Mouse (Mus musculus) CD8-positive naive resting alpha-beta T cell, adult 2 months (primary cell): ENCODE measurements around the gene 4921536K21Rik.
A peak's percentile ranks its signal among the peaks of the same experiment; 100 is the strongest.

Source experiments
- DNase-seq, 2 experiments: peaks; one replicate each; pipeline ENCODE4 v3.0.0; 2022; ENCODE audit warnings: low read depth in 2 of 2, low spot score in 2 of 2

4921536K21Rik gene

DNA sequence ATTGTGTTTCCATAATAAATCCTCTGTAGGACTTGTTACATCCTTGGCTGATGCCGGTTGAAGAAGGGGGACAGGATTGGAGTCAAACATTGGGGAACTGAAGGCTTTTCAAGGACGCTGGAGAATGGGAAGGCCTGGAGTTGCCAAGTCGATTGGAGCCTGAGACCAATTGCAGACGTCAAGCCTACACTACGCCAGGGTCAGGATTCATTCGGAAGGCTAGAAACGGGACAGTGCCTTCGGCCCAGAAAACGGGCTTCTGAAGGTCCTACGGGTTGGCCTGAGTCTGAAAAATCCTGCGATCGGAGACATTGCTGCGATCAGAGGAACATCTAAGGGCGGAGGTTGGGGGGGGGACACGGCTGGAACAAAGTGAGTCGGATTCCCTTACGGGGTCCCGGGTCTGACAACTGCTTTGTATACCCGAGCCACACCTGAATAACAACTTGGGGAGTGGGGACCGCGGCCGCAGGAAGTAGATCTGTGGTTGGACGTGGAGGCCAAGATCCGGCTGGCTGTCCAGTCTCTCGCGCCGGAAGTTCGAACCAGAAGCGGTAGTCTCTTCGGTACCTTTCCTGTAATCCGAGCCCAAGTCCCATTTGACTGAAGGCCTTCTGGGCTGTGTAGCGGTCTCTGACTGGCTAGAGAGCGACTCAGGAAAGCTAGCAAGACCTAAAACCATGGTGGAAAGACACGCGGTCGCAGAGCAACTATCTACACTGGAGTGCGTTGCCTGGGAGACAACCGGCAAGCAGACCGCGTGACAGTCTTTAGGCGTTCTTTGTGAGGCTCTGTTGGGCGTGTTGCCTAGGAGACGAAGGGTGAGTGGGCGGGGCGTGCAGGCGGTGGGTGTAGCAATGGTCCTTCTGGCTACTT lies at the start of gene 4921536K21Rik, which contains the start of gene Dusp18:
TSS of gene 4921536K21Rik (minus strand) at position 693 of the 876 bp plus-strand sequence.
TSS of gene Dusp18 (plus strand) at position 835 of the 876 bp plus-strand sequence.
- DNase-seq: peak; percentile 79 to 85

DNA sequence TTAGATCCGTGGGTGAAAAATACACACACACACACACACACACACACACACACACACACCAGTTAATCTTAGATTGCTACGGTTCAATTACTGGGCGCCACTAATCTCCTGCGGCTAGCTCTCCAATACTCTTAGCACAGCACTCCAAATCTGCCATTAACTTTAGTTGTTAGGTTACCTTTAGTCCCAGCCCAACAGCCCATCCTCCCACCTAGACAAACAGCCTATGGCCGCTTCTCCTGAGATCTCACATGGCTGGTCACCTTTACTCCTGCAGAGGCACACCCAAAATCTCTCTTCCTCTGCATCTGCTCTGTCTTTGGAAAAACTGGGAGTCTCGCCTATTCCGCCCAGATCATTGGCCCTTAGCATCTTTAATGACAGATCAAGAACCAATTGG lies 46.5 kb upstream of the 4921536K21Rik start:
- DNase-seq: no peak

DNA sequence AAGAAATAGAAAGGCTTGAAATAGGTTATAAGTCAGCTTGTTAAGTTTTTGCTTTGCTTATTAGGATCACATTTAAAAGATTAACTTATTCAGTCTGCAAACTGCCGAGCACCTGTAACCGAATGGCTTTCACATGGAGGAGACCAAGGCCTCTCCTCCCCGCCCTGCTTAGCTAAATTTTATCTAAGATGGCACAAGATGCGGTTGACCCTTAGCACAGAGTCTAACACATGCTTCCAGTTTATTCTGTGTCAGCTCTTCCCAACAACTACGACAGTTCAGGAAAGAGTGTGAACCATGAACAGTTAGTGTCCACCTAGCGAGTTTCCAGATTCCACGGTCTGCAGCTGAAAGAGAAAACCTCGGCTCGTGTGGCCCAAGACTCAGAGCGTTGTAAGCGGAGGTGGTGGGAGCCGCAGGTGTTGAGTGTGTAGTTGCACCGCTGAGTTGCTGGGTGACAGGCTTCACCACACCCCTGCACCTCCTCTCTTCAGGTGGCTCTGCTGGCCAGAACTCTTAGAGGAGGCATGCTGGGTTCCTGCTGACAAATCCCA lies 42.5 kb upstream of the 4921536K21Rik start:
- no peak for DNase-seq

DNA sequence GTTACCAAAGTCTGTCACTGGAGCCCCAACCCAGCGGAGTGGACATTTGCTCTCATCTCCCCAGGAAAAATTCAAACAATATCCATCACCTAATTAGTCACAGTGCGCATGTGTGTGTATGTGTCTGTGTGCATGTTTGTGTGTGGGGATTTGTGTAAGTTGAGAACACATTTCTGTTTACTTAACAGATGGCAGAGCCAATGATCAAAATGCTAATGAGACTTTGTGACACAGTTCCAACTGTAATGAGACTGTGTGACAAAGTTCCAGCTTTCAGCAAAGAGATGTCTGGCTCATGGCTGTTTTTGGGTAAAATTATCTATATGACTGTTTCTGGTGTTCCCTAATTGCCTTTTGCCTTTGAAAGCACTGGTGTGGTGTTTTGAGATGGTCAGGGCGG lies 41.4 kb upstream of the 4921536K21Rik start:
- DNase-seq: no peak

DNA sequence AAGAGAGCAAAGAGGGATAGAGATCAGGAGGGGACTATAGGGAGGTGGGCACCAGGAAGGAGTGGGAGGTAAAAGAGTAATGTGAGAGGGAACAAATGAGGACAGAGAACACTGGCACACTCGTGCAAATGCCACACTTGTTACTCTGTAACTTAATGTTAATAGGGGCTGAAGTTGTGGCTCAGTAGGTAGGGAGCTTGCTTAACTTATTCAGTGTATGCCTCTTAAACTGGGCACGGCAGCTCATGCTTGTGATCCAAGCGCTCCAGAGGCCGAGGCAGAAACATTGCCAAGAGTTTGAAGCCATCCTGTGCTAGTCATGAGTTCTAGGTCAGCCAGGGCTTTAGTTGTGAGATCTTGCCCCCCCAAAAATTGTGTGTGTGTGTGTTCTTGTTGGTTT lies 40.2 kb upstream of the 4921536K21Rik start:
- no peak for DNase-seq

DNA sequence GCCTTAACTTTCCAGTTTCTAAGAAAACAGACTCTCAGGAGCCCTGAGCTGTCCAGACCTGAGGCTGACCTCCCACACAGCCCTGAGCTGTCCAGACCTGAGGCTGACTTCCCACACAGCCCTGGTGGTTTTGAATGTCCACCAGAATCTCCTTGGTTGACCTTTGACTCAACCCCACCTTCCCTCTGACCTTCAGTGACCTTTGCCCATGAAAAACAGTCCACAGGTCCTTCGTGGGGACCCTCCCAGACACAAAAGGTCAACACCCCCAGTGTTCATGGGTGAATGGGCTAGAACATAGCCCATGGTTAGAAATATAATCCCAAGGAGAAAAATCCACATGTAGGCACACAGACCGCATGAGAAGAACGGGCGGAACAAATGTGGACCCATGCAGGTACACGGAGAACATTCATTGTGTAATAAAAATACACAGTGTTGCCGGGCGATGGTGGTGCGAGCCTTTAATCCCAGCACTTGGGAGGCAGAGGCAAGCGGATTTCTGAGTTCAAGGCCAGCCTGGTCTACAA lies 38.9 kb upstream of the 4921536K21Rik start:
- no peak for DNase-seq

DNA sequence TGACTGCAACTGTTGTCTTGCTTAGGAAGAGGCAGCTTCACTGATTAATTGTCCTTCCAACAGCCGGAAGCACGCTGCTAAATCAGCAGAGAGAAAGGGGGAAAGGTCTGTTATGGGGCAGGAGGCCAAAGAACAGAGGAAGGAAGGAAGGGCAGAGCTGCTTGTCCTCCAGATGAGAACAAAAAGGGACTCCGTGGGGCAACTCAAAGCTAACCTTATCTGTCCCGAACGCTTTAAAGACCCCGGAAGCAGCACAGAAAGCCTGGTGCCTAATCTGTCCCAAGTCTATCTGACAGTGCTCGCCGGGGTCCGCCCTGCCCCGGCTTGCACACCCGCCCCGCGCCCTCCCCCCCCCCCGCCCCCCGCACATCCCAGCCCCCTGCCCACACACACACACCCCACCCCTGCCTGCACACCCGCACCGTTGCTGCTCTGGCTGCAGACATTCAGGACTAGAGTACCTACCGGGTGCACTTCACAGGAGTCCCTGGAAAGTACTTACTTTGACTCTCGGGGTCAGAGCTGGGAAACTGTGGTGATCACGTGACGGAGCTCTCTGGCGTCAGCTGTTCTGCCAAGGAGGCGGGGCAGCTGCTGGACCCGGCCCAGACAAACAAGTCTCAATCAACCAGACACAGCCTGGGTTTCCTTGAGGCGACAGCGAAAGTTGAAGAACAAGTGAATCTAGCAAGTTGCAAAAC lies 36.8 kb upstream of the 4921536K21Rik start, which contains the start of gene Tcn2:
TSS of gene Tcn2 (minus strand) at position 649 of the 701 bp plus-strand sequence.
- peak; percentile 43 to 61 for DNase-seq

DNA sequence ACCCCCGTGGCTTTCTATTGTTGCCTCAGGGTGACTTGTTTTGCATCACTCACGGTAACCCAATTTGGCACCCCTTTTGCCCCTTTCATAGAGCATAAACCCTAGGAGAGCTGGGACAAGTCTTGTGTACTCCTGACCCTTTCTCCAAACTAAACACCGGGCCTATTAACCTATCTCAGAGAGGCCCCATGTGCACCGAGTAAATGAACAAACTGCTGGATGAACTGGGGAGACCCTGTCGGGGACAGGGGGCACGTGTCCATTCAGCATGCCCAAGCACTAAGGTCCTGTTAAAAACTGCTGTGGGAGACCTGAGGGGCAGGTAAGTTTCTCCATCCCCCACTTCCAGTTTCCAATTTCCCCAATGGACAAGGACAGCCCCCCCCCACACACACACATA lies 36.0 kb upstream of the 4921536K21Rik start:
- DNase-seq: no peak

DNA sequence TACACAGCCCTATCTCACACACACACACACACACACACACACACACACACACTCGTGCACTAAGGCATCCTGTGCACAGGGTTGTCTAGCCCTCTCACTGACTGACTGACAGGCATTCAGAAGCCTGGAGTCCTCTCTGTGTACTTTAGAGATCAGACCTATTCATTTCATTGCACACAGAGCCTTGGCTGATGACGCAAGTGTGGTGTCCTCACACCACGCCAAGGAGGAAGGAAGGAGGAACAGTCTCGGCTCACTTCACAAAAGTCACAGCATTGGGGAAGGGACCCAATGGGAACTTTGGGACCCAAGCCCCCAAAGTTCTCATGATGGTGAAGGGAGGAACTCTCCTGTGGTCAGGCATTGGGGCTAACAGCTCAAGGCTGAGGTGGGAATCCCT lies 35.1 kb upstream of the 4921536K21Rik start:
- no peak for DNase-seq

DNA sequence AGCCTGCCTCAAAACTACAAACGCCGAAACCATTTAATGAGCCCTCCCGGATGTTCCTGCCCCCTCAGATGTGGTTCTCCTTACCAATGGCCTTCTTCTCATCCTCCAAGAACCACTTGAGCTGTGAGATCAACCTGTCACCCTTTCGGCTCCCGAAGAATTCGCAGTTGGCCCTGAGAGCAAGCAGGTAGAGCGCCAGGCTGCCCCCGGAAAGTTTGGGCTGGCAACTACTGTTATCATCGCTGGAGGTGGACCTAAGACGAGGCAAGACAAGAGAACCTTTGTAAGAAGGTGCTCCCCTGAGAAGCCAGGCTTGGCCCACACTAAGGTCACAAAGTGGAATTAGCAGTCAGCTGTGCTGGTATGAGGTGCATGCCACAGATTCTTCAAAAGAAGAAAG lies 31.0 kb upstream of the 4921536K21Rik start:
- DNase-seq: no peak

DNA sequence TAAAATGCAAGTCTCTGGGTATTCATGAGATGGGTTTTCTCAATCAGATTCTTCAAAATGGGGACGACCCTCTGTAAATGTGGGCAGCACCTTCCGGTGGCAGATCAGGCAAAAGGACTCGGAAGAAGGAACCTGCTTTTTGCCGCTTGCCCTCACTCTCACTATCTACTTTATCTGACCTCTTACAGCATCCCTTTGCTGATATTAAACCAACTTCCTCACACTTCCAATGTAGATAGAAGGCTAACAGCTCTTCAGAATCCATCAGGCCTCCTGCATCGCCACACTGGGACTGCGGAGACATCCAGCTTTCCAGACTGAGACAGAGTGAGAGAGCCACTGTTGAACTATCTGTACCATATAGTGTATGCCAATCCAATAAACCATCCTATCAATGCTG lies 27.8 kb upstream of the 4921536K21Rik start:
- DNase-seq: no peak

DNA sequence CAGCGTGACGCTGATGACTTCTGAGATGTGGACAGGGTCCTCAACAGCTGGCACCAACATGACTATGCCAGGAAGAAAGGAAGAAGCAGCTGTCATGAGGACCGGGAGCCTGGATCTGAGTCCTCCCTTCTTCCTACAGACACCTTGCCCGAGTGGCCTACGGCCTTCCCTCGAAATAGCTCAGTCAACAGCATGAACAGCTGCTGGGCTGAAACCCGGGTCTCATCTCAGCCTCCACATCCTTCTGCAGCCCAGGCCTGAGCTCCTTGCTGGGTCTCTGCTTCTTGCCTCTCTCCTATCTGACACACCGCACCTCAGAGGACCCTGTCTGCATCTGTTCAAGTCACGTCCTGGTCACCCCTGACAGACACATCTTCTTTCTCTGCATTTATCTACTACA lies 27.2 kb upstream of the 4921536K21Rik start:
- DNase-seq: no peak

DNA sequence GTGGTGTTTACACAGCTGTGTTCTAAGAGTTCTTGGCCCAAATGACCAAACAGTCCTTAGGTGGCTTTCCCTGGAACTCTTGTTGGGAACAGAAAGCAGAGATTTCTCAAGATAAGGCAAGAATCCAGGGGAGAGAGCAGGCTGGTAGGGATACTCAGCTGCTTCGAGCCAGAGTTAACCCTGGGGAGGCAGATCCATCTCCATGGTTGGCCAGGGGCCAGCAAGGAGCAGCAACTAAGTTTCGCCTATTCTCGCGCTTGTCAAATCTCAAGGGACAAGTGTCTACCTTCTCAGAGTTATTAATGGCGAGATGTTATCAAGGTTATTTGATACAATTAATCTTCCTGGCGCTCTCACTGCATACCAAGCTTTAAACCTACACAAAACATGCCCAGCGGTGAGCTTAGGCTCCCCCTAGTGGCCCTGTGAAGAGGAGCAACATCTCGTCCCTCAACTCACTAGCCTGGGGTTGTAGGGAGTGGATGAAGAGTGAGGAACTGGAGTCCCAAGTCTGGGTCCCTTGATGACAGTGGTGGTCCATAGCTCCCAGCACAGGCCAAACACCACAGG lies 26.5 kb upstream of the 4921536K21Rik start:
- peak in 1 of 2 experiments; percentile 48 for DNase-seq

DNA sequence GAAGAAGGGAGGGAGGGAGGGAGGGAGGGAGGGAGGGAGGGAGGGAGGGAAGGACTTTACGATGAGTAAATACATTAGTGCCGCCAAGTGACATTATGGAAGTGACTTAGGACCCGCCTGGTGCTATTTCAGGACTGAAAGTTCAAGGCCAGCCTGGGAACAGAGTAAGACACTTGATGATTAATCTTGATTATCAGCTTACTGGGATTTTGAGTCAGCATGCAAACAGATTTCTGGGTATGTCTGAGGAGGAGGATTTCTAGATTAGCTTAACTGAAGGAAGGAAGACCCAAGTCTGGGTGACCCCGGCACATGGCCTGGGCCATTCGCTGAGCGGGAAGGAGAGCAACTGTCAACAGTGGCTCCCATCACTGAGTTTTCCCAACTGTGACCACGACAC lies 25.6 kb upstream of the 4921536K21Rik start:
- no peak for DNase-seq

DNA sequence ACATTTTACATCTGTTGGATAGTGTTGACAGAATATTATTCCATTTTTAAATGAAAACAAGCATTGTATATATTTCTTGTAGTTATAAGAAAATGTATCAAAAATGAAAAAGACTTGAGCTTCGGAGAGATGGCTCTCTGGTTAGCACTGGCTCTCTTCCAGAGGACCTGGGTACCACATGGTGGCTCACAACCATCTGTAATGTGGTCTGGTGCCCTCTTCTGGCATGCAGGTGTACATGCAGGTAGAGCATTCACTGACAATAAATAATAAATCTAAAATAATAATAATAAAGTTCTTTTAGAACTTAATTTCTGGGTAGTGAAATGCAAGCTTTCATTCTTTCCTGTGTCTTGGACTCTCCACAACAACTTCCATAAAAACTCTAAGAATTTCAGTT lies 23.8 kb upstream of the 4921536K21Rik start:
- DNase-seq: no peak

DNA sequence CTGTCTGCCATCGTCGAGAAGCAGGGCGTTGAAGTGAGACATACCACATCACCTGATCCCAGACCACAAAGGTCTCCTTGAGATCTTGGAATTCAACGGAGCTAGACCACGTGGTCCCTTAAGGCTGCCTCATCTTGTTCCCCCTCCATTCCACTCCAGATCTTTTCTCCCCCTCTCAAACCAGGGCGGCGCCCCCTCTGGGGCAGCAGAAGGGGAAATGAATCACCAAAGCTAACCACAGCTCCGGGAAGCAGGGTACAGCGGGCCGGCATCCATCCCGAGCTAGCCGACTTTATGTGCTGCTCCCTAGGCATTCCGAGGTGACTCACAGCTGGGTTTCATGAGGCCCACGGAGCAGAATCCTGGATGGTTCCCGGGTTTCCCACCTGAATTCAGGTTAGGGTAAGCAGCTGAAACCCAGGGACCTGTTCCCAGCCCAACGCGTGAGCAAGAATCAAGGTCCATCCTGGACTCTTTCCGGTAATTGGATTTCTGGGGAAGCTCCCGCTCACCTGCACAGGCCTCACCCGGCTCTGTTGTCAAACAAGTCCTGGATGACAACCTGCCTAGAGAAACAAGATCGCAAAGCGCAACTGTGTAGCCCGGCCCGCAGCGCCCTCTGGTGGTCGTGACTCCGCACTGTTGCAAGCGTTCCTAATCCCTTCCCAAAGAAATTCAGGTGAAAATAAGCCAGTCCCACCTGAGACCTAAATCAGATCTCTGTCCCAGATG lies 19.4 kb upstream of the 4921536K21Rik start, which contains the start of gene Slc35e4:
TSS of gene Slc35e4 (minus strand) at position 556 of the 732 bp plus-strand sequence.
- DNase-seq: peak; percentile 73 to 74

DNA sequence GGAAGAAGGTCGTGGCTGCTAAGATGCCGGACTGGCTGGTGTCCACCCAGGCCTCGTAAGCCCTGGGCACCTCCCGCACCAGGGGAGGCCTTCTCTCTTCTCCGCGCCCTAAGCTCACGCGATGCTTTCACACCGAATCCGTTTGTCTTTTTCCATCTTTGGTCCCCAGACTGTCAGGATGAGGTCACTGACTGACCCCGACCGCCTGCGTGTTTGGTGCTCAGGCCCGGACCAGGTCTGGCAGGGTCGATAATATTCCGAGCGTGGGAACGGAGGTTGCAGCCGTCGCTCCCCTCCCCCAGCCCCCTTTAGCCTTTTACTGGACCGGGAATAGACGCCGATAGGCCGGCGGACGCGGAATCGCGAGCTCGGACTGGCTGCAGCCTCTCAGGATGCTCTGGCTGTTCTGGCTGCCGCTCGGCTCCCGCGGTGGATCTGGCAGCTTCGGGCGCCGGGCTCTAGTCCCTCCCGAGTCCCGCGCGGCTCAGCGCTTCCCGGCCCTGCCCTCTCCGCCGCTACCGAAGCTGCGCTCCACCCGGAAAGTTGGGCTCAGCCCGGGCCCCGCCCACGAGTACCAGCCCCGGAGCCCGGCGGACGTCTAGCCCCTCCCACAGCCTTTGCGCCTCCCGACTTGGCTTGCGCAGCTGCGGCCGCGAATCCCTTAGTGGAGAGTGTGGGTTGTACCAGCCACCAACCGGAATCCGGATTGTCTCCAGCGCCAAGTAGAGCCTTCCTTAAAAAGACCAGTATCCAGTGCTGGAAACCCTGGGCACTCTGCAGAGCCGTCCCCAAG lies 18.6 kb upstream of the 4921536K21Rik start:
- peak; percentile 63 to 65 for DNase-seq

DNA sequence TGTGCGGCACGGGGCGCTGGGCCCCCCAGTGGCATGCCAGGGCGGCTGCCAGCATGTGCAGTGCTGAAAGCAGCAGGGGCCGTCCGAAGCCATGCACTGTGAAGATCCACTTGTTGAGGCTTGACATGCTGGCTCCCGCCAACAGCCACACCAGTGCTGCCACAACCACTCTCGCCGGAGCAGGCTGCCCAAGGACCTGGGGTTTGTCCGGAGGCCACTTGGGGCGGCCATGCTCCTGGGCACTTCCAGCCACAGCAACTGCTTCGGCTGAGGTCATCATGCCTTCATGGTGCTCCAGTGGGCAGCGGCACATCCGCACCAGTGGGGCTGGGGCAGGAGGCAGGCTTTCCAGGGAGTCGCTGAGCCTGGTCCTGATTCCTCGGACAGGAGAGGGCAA lies 18.0 kb upstream of the 4921536K21Rik start:
- DNase-seq: peak in 1 of 2 experiments; percentile 6

DNA sequence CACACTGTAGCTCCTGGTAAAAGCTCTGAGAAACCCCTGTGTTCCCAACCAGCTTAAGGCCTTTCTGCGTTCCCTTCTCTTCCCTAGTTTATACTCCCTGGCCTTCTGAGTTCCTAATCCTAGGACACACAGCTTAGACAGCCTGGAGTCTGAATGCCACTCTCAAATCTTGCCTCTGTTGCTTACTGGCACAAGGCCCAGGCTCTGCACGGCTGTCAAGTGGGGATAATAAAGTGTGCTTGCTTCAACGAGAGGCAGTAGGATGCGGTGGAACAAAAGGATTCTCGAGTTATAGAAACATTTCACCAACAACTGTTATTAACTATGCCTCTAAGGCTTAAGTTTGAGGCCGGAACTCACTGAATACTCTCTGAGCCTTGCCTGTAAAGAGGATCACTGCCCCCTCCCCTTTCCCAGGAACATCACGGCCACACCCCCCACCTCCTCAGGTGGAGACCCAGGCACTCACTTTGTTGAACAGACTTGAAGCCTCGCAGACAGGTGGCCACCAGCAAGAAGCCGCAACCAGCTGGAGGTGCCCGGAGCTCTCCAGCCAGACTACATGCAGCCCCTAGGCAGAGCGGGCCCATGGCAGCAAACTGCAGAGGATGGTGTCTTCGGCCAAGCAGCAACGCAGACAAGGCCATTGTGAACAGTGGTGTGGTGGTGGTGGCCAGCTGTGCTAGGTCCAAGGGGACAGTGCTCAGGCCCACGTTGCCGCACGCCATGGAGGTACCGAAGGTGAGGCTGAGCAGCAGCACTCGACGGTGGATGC lies 17.4 kb upstream of the 4921536K21Rik start:
- no peak for DNase-seq
